In the genomic region with DNA sequence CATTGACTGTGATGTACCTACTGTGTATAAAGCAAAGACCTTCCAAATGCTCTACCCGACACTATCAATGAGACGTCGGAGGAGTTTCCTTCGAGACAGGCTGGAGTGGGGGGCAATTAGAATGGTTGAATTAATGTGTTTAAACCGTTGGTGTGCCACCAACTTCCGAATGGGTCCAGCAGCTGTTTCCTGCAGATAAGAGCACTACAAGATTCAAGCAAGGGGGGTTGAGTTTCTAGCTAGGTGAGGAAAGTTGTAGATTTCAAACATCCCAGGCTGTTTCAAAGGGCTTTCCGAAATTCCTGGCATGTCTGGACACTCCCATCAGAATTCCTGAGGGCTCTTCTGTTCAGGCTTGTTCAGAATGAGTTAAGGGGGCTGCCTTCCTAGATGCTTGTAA, we compare ENCODE assay signal across 9 mouse cellular contexts. TPM values are rescaled to one million over a fixed set of nuclear protein-coding genes. Genes with fewer than 3 reads are reported as not detected.
DNase-seq lines count a peak whose midpoint lies in the region; ATAC-seq and TF ChIP-seq lines count a peak whose summit lies in the region.
"Had no signal": no experiment of that assay in that cellular context is flagged by ENCODE, and none has a peak within 500 bp of the region (broad histone marks: within the 10 kb centered on the region; RNA-seq: fewer than 3 reads in every experiment).

No protein-coding gene starts in this region.

- no peak for ATAC-seq in kidney, postnatal 0 days (replicated peaks; ENCODE audit: low FRiP score, low read depth)
- ATAC-seq in liver, embryonic 13.5 days (ENCODE audit: low read depth) = peak; percentile 43; the same call in 1 of the 2 replicates
- ATAC-seq: inflammation-experienced regulatory T-cells, adult 6 months had no signal

- no peak overlapping the region for H3K4me2 ChIP-seq in kidney, postnatal 0 days (ENCODE audit: low read length)
- H3K4me2 ChIP-seq in liver, embryonic 13.5 days = no peak overlapping the region

- no peaks in the 10 kb centered on the region for H3K27me3 ChIP-seq in kidney, postnatal 0 days (ENCODE audit: insufficient read depth, low read length)
- no peaks in the 10 kb centered on the region for H3K27me3 ChIP-seq in heart, embryonic 10.5 days (ENCODE audit: insufficient read depth, poor library complexity, severe bottlenecking)
- no peaks in the 10 kb centered on the region for H3K27me3 ChIP-seq in liver, embryonic 13.5 days

- WGBS in kidney, postnatal 0 days = 42% methylated on average over 7 of the region's 7 CpGs
- WGBS in heart, embryonic 10.5 days = 20% methylated on average over 7 of the region's 7 CpGs
- WGBS in liver, embryonic 13.5 days (ENCODE audit: insufficient replicate concordance) = 8% methylated on average over 7 of the region's 7 CpGs

- no peak overlapping the region for H3K4me3 ChIP-seq in kidney, postnatal 0 days (replicated peaks; ENCODE audit: low read depth, low read length)
- 0 out of 2 replicates have a peak overlapping the region, but pooled peaks have one; percentile 15 for H3K4me3 ChIP-seq in heart, embryonic 10.5 days
- H3K4me3 ChIP-seq in liver, embryonic 13.5 days (replicated peaks) = no peak overlapping the region

- no peaks in the 10 kb centered on the region for H3K9me3 ChIP-seq in kidney, postnatal 0 days (replicated peaks; ENCODE audit: low read length)
- no peaks in the 10 kb centered on the region for H3K9me3 ChIP-seq in heart, embryonic 10.5 days
- no peaks in the 10 kb centered on the region for H3K9me3 ChIP-seq in liver, embryonic 13.5 days (replicated peaks)

- no peak overlapping the region for H3K9ac ChIP-seq in kidney, postnatal 0 days (ENCODE audit: low read depth, low read length)
- H3K9ac ChIP-seq in liver, embryonic 13.5 days = no peak overlapping the region

- H3K36me3 ChIP-seq in kidney, postnatal 0 days (ENCODE audit: insufficient read depth, low read length) = no peaks in the 10 kb centered on the region
- peaks cover 6% of the 10 kb centered on the region; the same call in 1 of the 2 replicates for H3K36me3 ChIP-seq in heart, embryonic 10.5 days
- H3K36me3 ChIP-seq in liver, embryonic 13.5 days = no peaks in the 10 kb centered on the region

- H3K4me1 ChIP-seq in kidney, postnatal 0 days (replicated peaks; ENCODE audit: insufficient read depth, low read length) = no peaks in the 10 kb centered on the region
- H3K4me1 ChIP-seq in heart, embryonic 10.5 days = peaks cover 27% of the 10 kb centered on the region
- H3K4me1 ChIP-seq in liver, embryonic 13.5 days (replicated peaks) = peaks cover 22% of the 10 kb centered on the region

- no peak for TF ChIP-seq CTCF in kidney, postnatal 0 days (IDR thresholded peaks at IDR 0.05; ENCODE audit: low read depth)

- peak; percentile 50 for DNase-seq in kidney, postnatal 0 days (ENCODE audit: low spot score)
- no peak for DNase-seq in kidney, adult 18-20 months
- DNase-seq in heart, embryonic 10.5 days (ENCODE audit: low spot score) = no peak
- DNase-seq in liver, embryonic 13.5 days = peak; percentile 13
- no peak for DNase-seq in thymus, postnatal 36 days
- DNase-seq in left cerebral cortex, postnatal 25 days (ENCODE audit: low spot score in 2 of 2) = no peak
- DNase-seq in layer of hippocampus, adult 11-12 months (ENCODE audit: low spot score) = no peak
- DNase-seq: right cerebral cortex, postnatal 25 days had no signal

- intact Hi-C loops in left cerebral cortex, postnatal 25 days (cut with DNase I) = no loop called here

- H3K27ac ChIP-seq in kidney, postnatal 0 days = no peak overlapping the region
- H3K27ac ChIP-seq in heart, embryonic 10.5 days = peak overlapping the region; percentile 67
- no peak overlapping the region for H3K27ac ChIP-seq in liver, embryonic 13.5 days

RNA-seq across cellular contexts. Expression of gene Fam198b, which starts 22.9 kb away (rescaled TPM):
- polyA plus RNA-seq in kidney, postnatal 0 days (2015; fragmentation: Nextera tagmentation; extraction: Ambion mirVana) = 7.4 and 8.8 TPM in 2 replicates
- polyA plus RNA-seq in heart, embryonic 10.5 days (2016; fragmentation: Nextera tagmentation; extraction: Ambion mirVana) = 30.6 and 44.7 TPM in 2 replicates
- polyA plus RNA-seq in liver, embryonic 13.5 days (2015; fragmentation: Nextera tagmentation; extraction: Ambion mirVana) = 2.0 and 3.0 TPM in 2 replicates
- total RNA-seq in left cerebral cortex, postnatal 25 days (2021) = 10 to 100 TPM in 1 of 2 experiments, 1 to 10 TPM in 1; 8.8 to 10.4 TPM

RNA-seq across cellular contexts. Expression of gene Tmem144, which starts 54.6 kb away (rescaled TPM):
- polyA plus RNA-seq in kidney, postnatal 0 days (2015; fragmentation: Nextera tagmentation; extraction: Ambion mirVana) = 9.1 and 10.5 TPM in 2 replicates
- 7.9 and 11.4 TPM in 2 replicates for polyA plus RNA-seq in heart, embryonic 10.5 days (2016; fragmentation: Nextera tagmentation; extraction: Ambion mirVana)
- 1.9 and 2.7 TPM in 2 replicates for polyA plus RNA-seq in liver, embryonic 13.5 days (2015; fragmentation: Nextera tagmentation; extraction: Ambion mirVana)
- 10 to 100 TPM; 10.5 to 10.8 TPM for total RNA-seq in left cerebral cortex, postnatal 25 days (2021)

Comparison
In these comparisons a context has a peak if more than half of its experiments do, and no peak if none do; other contexts are left out.
1. DNase-seq: peak in kidney, postnatal 0 days (single experiment) and liver, embryonic 13.5 days (single experiment); none in kidney, adult 18-20 months (single experiment), heart, embryonic 10.5 days (single experiment), thymus, postnatal 36 days (0 of 2), left cerebral cortex, postnatal 25 days (0 of 2) and layer of hippocampus, adult 11-12 months (single experiment).